8 mouse cellular contexts compared by ENCODE assay signal in genomic region chr4:97564656-97565055, GRCm38 (mm10).
DNase-seq lines count a peak whose midpoint lies in the region; ATAC-seq lines count a peak whose summit lies in the region.

No protein-coding gene starts in this region.

- intact Hi-C loops in left cerebral cortex, postnatal 36 days (cut with DNase I) = loop anchor here (5.0 kb wide), 1 partner anchor 183 kb away; no protein-coding TSS in a partner anchor

- peak; percentile 92 for ATAC-seq in granulocyte monocyte progenitor cell, adult 5-6 weeks (replicated peaks; ENCODE audit: poor library complexity, severe bottlenecking)

- DNase-seq in kidney, adult 8-10 months = peak; percentile 6 to 30
- no peak for DNase-seq in kidney, adult 11 months
- DNase-seq in CD8-positive naive resting alpha-beta T cell, adult 2 months (ENCODE audit: low read depth in 2 of 2, low spot score in 2 of 2) = peak; percentile 10 to 54
- DNase-seq in adrenal gland, postnatal 14 days = peak; percentile 40
- peak; percentile 75 for DNase-seq in retina, postnatal 1 day
- DNase-seq in left cerebral cortex, postnatal 36 days (ENCODE audit: low spot score in 2 of 2) = no peak
- no peak for DNase-seq in cerebellum, postnatal 4 days (ENCODE audit: low spot score in 2 of 2)

Comparison
In these comparisons a context has a peak if more than half of its experiments do, and no peak if none do; other contexts are left out.
1. DNase-seq: peak in kidney, adult 8-10 months (2 of 2), CD8-positive naive resting alpha-beta T cell, adult 2 months (2 of 2), adrenal gland, postnatal 14 days (single experiment) and retina, postnatal 1 day (single experiment); none in kidney, adult 11 months (single experiment), left cerebral cortex, postnatal 36 days (0 of 2) and cerebellum, postnatal 4 days (0 of 2).